Mouse (Mus musculus) neural tube, embryonic 12.5 days (tissue): ENCODE measurements around the gene Rcan1. TPM values are rescaled to one million over a fixed set of nuclear protein-coding genes. Genes with fewer than 3 reads are reported as not detected.

ENCODE experiments used
- ATAC-seq: fragments of 200-750 bp; cut with Nextera tagmentation; 2 replicates; pipeline ENCODE4 v1.8.0; 2017; ENCODE audit warnings: low read depth, mild to moderate bottlenecking, moderate TSS enrichment, moderate library complexity; ENCODE audit not compliant: low FRiP score
- H3K27ac ChIP-seq: fragments of 300-500 bp; sonication (generic); 2 replicates; pipeline ENCODE4 v1.5.1; 2016
- H3K27me3 ChIP-seq: fragments of 300-500 bp; sonication (generic); replicated peaks from 2 replicates; pipeline ENCODE4 v1.6.1; 2016; ENCODE audit warnings: mild to moderate bottlenecking
- H3K36me3 ChIP-seq: fragments of 300-500 bp; sonication (generic); 2 replicates; pipeline ENCODE4 v1.6.1; 2016; ENCODE audit warnings: mild to moderate bottlenecking
- H3K4me1 ChIP-seq: fragments of 300-500 bp; sonication (generic); 2 replicates; pipeline ENCODE4 v1.6.1; 2016
- H3K4me2 ChIP-seq: fragments of 300-500 bp; sonication (generic); replicated peaks from 2 replicates; pipeline ENCODE4 v1.6.1; 2016; ENCODE audit warnings: mild to moderate bottlenecking
- H3K4me3 ChIP-seq: fragments of 300-500 bp; sonication (generic); 2 replicates; pipeline ENCODE4 v1.5.1; 2016
- H3K9ac ChIP-seq: fragments of 300-500 bp; sonication (generic); 2 replicates; pipeline ENCODE4 v1.6.1; 2016; ENCODE audit warnings: mild to moderate bottlenecking
- H3K9me3 ChIP-seq: fragments of 300-500 bp; sonication (generic); 2 replicates; pipeline ENCODE4 v1.6.1; 2016; ENCODE audit warnings: mild to moderate bottlenecking
- WGBS: fragments of 180-500 bp; shearing (Covaris S2); methylation state at CpG from one replicate; pipeline ENCODE4 v1.1.7; 2016; 5-methylcytosine and 5-hydroxymethylcytosine counted together
- polyA plus RNA-seq: library from polyadenylated mRNA; unstranded; fragments of >200 nt; fragmentation: Nextera tagmentation; extraction: Ambion mirVana; gene quantifications from 2 replicates; pipeline ENCODE4 v1.2.1, GENCODE M21; 2016

Rcan1 gene
- polyA plus RNA-seq, 1 experiment from 2014 or later = 48.6 TPM

- WGBS = 8% methylated on average over 26 of the region's 26 CpGs
- peak overlapping the region; percentile 45 for H3K4me3 ChIP-seq
- peaks cover 12% of the 10 kb centered on the region; the same call in 1 of the 2 replicates for H3K4me1 ChIP-seq
- H3K27ac ChIP-seq = no peak overlapping the region
- no peak for ATAC-seq
- peak overlapping the region; percentile 89 for H3K4me2 ChIP-seq
- H3K36me3 ChIP-seq = no peaks in the 10 kb centered on the region
- no peaks in the 10 kb centered on the region for H3K9me3 ChIP-seq
- H3K27me3 ChIP-seq = peaks cover 40% of the 10 kb centered on the region
- peak overlapping the region; percentile 40; the same call in 1 of the 2 replicates for H3K9ac ChIP-seq
Measured at GRCm38 (mm10) chr16:92497851-92498588, 27.4 kb upstream of the Rcan1 start.

DNA sequence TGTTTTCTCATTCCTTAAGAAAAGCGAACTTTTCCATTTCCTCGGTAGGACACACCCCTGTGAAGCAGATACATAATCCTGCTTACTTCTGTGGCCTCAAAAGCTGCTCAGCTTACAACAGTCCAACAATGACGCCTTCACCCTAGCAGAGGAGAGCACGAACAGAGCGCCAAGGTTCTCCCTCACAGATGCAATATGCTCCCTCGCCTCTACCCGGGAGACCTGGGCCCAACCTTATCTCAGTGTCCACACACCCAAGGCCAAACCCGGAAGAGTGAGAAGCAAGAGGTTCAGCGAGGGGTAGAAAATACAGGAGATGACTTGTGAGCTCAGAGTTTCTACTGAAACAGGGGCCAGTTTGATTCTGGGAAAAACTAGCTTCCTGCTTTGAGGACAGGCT lies 18.7 kb upstream of the Rcan1 start:
- H3K4me3 ChIP-seq = no peak overlapping the region
- no peaks in the 10 kb centered on the region for H3K36me3 ChIP-seq
- WGBS = 79% methylated on average over 9 of the region's 9 CpGs
- no peak overlapping the region for H3K9ac ChIP-seq
- no peaks in the 10 kb centered on the region for H3K27me3 ChIP-seq
- ATAC-seq = no peak
- no peak overlapping the region for H3K4me2 ChIP-seq
- H3K4me1 ChIP-seq = no peaks in the 10 kb centered on the region
- H3K27ac ChIP-seq = no peak overlapping the region
- H3K9me3 ChIP-seq = no peaks in the 10 kb centered on the region

- 76% methylated on average over 5 of the region's 5 CpGs for WGBS
Measured at GRCm38 (mm10) chr16:92488456-92488855, 17.8 kb upstream of the Rcan1 start.

GRCm38 (mm10) chr16:92487489-92487888 lies 16.8 kb upstream of the Rcan1 start:
- Histone ChIP-seq H3K27me3 (no peaks in the 10 kb centered on the region), H3K27ac (no peak overlapping the region), H3K4me1 (no peaks in the 10 kb centered on the region), H3K9me3 (no peaks in the 10 kb centered on the region), H3K36me3 (no peaks in the 10 kb centered on the region), H3K4me2 (no peak overlapping the region), H3K4me3 (no peak overlapping the region), H3K9ac (no peak overlapping the region)
- 57% methylated on average over 4 of the region's 4 CpGs for WGBS
- ATAC-seq = no peak

More at GRCm38 (mm10) chr16:92488456-92488855, 17.8 kb upstream of the Rcan1 start:
- H3K36me3 ChIP-seq = no peaks in the 10 kb centered on the region
- no peak overlapping the region for H3K4me3 ChIP-seq
- ATAC-seq = no peak
- no peak overlapping the region for H3K27ac ChIP-seq
- no peaks in the 10 kb centered on the region for H3K27me3 ChIP-seq
- H3K9ac ChIP-seq = no peak overlapping the region
- H3K9me3 ChIP-seq = no peaks in the 10 kb centered on the region
- no peak overlapping the region for H3K4me2 ChIP-seq
- no peaks in the 10 kb centered on the region for H3K4me1 ChIP-seq

DNA sequence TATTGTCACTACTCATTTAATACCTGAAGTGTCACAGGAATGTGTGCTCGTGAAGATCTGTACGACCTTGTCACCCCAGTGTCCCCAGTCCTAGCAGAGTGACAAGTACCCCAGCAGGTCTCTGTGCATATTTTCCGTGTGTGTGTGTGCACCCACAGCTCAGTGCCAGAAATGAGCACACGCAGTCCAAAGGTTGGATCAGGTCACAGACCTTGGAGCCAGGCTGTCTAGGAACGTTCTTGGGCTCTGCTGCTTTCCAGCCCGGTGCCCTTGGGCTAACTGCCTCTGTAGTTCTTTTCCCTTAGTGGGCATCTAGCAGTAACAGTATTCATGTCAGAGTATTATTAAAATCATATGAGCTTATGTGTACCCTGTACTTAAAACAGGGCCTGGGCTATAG lies 16.4 kb upstream of the Rcan1 start:
- 89% methylated on average over 6 of the region's 6 CpGs for WGBS
- Histone ChIP-seq H3K4me2 (no peak overlapping the region), H3K4me1 (no peaks in the 10 kb centered on the region), H3K9me3 (no peaks in the 10 kb centered on the region), H3K9ac (no peak overlapping the region), H3K27ac (no peak overlapping the region), H3K36me3 (no peaks in the 10 kb centered on the region), H3K27me3 (no peaks in the 10 kb centered on the region), H3K4me3 (no peak overlapping the region)
- no peak for ATAC-seq

- Histone ChIP-seq H3K27ac (no peak within 1 kb of the TSS), H3K27me3 (no peaks in the 10 kb centered on the region), H3K9me3 (no peaks in the 10 kb centered on the region), H3K9ac (no peak within 1 kb of the TSS), H3K4me2 (no peak within 1 kb of the TSS), H3K4me1 (no peaks in the 10 kb centered on the region), H3K36me3 (no peaks in the 10 kb centered on the region), H3K4me3 (no peak within 1 kb of the TSS)
- WGBS = 87% methylated on average over 5 of the region's 5 CpGs
- no peak for ATAC-seq
Measured at GRCm38 (mm10) chr16:92485436-92485835, 14.8 kb upstream of the Rcan1 start, which contains the start of gene Clic6. TSS of gene Clic6 (plus strand) at chr16:92485736.

- Histone ChIP-seq H3K4me2 (peak overlapping the region; percentile 57), H3K36me3 (no peaks in the 10 kb centered on the region), H3K9me3 (no peaks in the 10 kb centered on the region), H3K27me3 (peaks cover 7% of the 10 kb centered on the region), H3K4me3 (peak overlapping the region; percentile 18; the same call in 1 of the 2 replicates), H3K9ac (0 out of 2 replicates have a peak overlapping the region, but pooled peaks have one; percentile 13), H3K4me1 (no peaks in the 10 kb centered on the region), H3K27ac (no peak overlapping the region)
- 16% methylated on average over 21 of the region's 23 CpGs for WGBS
- 0 out of 2 replicates have a peak, but pooled peaks have one; percentile 53 for ATAC-seq
Measured at GRCm38 (mm10) chr16:92478561-92479150, 8.0 kb upstream of the Rcan1 start.

- WGBS = 61% methylated on average over 25 of the region's 25 CpGs
Measured at GRCm38 (mm10) chr16:92475093-92475860, 4.6 kb upstream of the Rcan1 start.

DNA sequence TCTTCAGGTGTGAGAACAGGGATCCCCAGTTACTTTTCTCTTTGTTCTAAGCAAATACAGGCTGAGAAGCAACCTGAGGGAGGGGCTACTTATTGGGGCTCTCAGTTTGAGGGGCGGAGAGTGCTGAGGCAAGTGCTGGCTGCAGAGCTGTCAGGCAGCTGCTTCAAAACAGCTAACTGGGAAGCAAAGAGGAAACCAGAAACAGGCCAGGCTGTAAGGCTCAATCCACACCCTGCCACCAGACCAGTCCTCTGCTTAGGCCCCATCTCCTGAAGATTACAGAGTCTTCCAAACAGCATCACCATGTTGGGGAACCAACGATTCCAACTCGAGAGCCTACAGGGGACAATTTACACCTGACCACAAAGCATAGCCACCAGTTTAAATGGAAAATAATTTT lies 2.2 kb upstream of the Rcan1 start:
- Histone ChIP-seq H3K27me3 (no peaks in the 10 kb centered on the region), H3K4me1 (no peaks in the 10 kb centered on the region), H3K9me3 (no peaks in the 10 kb centered on the region), H3K36me3 (no peaks in the 10 kb centered on the region), H3K9ac (no peak overlapping the region), H3K4me2 (no peak overlapping the region), H3K4me3 (no peak overlapping the region), H3K27ac (no peak overlapping the region)
- ATAC-seq = no peak
- WGBS = 81% methylated on average over 3 of the region's 3 CpGs

More at GRCm38 (mm10) chr16:92475093-92475860, 4.6 kb upstream of the Rcan1 start:
- Histone ChIP-seq H3K36me3 (no peaks in the 10 kb centered on the region), H3K4me3 (no peak overlapping the region), H3K9me3 (no peaks in the 10 kb centered on the region), H3K4me2 (no peak overlapping the region), H3K9ac (no peak overlapping the region), H3K4me1 (no peaks in the 10 kb centered on the region), H3K27me3 (peaks cover 7% of the 10 kb centered on the region), H3K27ac (no peak overlapping the region)
- no peak for ATAC-seq

GRCm38 (mm10) chr16:92468459-92468858 lies 2.2 kb downstream of the Rcan1 start:
- no peak for ATAC-seq
- H3K36me3 ChIP-seq = no peaks in the 10 kb centered on the region
- no peak overlapping the region for H3K4me3 ChIP-seq
- no peaks in the 10 kb centered on the region for H3K9me3 ChIP-seq
- H3K27me3 ChIP-seq = no peaks in the 10 kb centered on the region
- no peak overlapping the region for H3K4me2 ChIP-seq
- 81% methylated on average over 14 of the region's 14 CpGs for WGBS
- no peak overlapping the region for H3K9ac ChIP-seq
- H3K4me1 ChIP-seq = peaks cover 14% of the 10 kb centered on the region
- H3K27ac ChIP-seq = no peak overlapping the region

GRCm38 (mm10) chr16:92467041-92467440 lies 3.6 kb downstream of the Rcan1 start:
- no peak for ATAC-seq
- Histone ChIP-seq H3K4me1 (peaks cover 14% of the 10 kb centered on the region), H3K36me3 (no peaks in the 10 kb centered on the region), H3K4me2 (no peak overlapping the region), H3K9me3 (no peaks in the 10 kb centered on the region), H3K27ac (no peak overlapping the region), H3K9ac (no peak overlapping the region), H3K4me3 (no peak overlapping the region), H3K27me3 (no peaks in the 10 kb centered on the region)
- 75% methylated on average over 5 of the region's 5 CpGs for WGBS
